Mouse (Mus musculus) stomach, postnatal 0 days (tissue): ENCODE measurements around the gene Map3k19.

Source experiments
- CTCF ChIP-seq: IDR thresholded peaks from 2 replicates; pipeline ENCODE4 v1.5.1; 2016; ENCODE audit warnings: antibody characterized with exemption, low read depth, mild to moderate bottlenecking, moderate library complexity
- EP300 ChIP-seq: optimal IDR thresholded peaks from 2 replicates; pipeline ENCODE3; 2016; ENCODE audit warnings: antibody characterized with exemption

- TF ChIP-seq CTCF = no peak
- no peak for TF ChIP-seq EP300
Measured at GRCm38 (mm10) chr1:127780142-127780541, 74.7 kb downstream of the Map3k19 start.
